Mouse (Mus musculus) embryo, embryonic 10 days (tissue): ENCODE data around the gene Zfp276.
A peak's percentile ranks its signal among the peaks of the same experiment; 100 is the strongest.
"Not testable (repeated sequence)": the region's sequence is repeated elsewhere in the genome, so short reads cannot be mapped to it uniquely, and the experiment has no call there.

ENCODE experiments used
- DNase-seq: peaks from one replicate; pipeline ENCODE4 v3.0.0-alpha.2; 2015; ENCODE audit warnings: low spot score

Gene Zfp276

GRCm38 (mm10) chr8:123254099-123254885, at the start of gene Zfp276, which contains the start of gene Vps9d1:
Gene Zfp276 (plus strand): TSS chr8:123254195.
Gene Vps9d1 (minus strand): TSS chr8:123254348.
- peak; percentile 88 for DNase-seq

GRCm38 (mm10) chr8:123211876-123212275, 42.1 kb upstream of the Zfp276 start:
- no peak for DNase-seq

- DNase-seq = peak; percentile 95
Measured at GRCm38 (mm10) chr8:123212321-123213117, 41.5 kb upstream of the Zfp276 start, which contains the start of the genes Chmp1a and Spata33. Gene Chmp1a (minus strand): TSS chr8:123212763. Gene Spata33 (plus strand): TSS chr8:123212832.

GRCm38 (mm10) chr8:123213118-123213772, 40.8 kb upstream of the Zfp276 start:
- DNase-seq = peak; percentile 10

GRCm38 (mm10) chr8:123215430-123215829, 38.6 kb upstream of the Zfp276 start:
- DNase-seq = no peak

GRCm38 (mm10) chr8:123220917-123221316, 33.1 kb upstream of the Zfp276 start:
- no peak for DNase-seq

- DNase-seq = peak; percentile 99
Measured at GRCm38 (mm10) chr8:123224278-123225266, 29.4 kb upstream of the Zfp276 start, which contains the start of gene Cdk10. Gene Cdk10 (plus strand): TSS chr8:123224842.

GRCm38 (mm10) chr8:123228416-123228815, 25.6 kb upstream of the Zfp276 start:
- DNase-seq = no peak

GRCm38 (mm10) chr8:123230326-123230725, 23.7 kb upstream of the Zfp276 start:
- not testable (repeated sequence) for DNase-seq

GRCm38 (mm10) chr8:123231742-123232141, 22.3 kb upstream of the Zfp276 start:
- DNase-seq = peak; percentile 27

GRCm38 (mm10) chr8:123232553-123232952, 21.4 kb upstream of the Zfp276 start:
- no peak for DNase-seq

GRCm38 (mm10) chr8:123233300-123233699, 20.7 kb upstream of the Zfp276 start:
- no peak for DNase-seq

- DNase-seq = no peak
Measured at GRCm38 (mm10) chr8:123233760-123234159, 20.2 kb upstream of the Zfp276 start.

GRCm38 (mm10) chr8:123234918-123235519, 19.0 kb upstream of the Zfp276 start:
- peak; percentile 11 for DNase-seq

- DNase-seq = peak; percentile 95
Measured at GRCm38 (mm10) chr8:123235520-123236497, 18.2 kb upstream of the Zfp276 start, which contains the start of gene Spata2l. Gene Spata2l (minus strand): TSS chr8:123236233.

- no peak for DNase-seq
Measured at GRCm38 (mm10) chr8:123239398-123239797, 14.6 kb upstream of the Zfp276 start.

GRCm38 (mm10) chr8:123242107-123242923, 11.7 kb upstream of the Zfp276 start:
- no peak for DNase-seq

GRCm38 (mm10) chr8:123243053-123243452, 10.9 kb upstream of the Zfp276 start:
- no peak for DNase-seq
